Mouse (Mus musculus) thymus, adult 18-20 months (tissue): ENCODE results near the gene Dand5.

Experiments used
- DNase-seq, 2 experiments: peaks; one replicate each; pipeline ENCODE4 v3.0.0; 2022; ENCODE audit warnings: mixed read lengths in 2 of 2

Dand5 gene

GRCm38 (mm10) chr8:84822723-84823122, at the start of gene Dand5:
Gene Dand5 (minus strand): TSS chr8:84822823.
- no peak for DNase-seq

- peak; percentile 64 to 77 for DNase-seq
Observed at GRCm38 (mm10) chr8:84871376-84872308, 49.0 kb upstream of the Dand5 start, which contains the start of gene Syce2. Gene Syce2 (plus strand): TSS chr8:84872111.

GRCm38 (mm10) chr8:84856864-84857441, 34.3 kb upstream of the Dand5 start, which contains the start of gene Farsa:
Gene Farsa (plus strand): TSS chr8:84856989.
- peak; percentile 79 to 86 for DNase-seq

- no peak for DNase-seq
Observed at GRCm38 (mm10) chr8:84856434-84856833, 33.8 kb upstream of the Dand5 start.

GRCm38 (mm10) chr8:84847684-84848435, 25.2 kb upstream of the Dand5 start:
- peak in 1 of 2 experiments; percentile 41 for DNase-seq

- DNase-seq, result peak; percentile 99 to 100
Observed at GRCm38 (mm10) chr8:84846722-84847572, 24.3 kb upstream of the Dand5 start, which contains the start of gene Calr. Gene Calr (minus strand): TSS chr8:84846934.

GRCm38 (mm10) chr8:84846094-84846721, 23.6 kb upstream of the Dand5 start:
- DNase-seq, result no peak

GRCm38 (mm10) chr8:84845355-84846093, 22.9 kb upstream of the Dand5 start:
- no peak for DNase-seq

- no peak for DNase-seq
Observed at GRCm38 (mm10) chr8:84844397-84845070, 21.9 kb upstream of the Dand5 start.

GRCm38 (mm10) chr8:84841514-84841913, 18.9 kb upstream of the Dand5 start:
- no peak for DNase-seq

GRCm38 (mm10) chr8:84840248-84840999, 17.8 kb upstream of the Dand5 start, which contains the start of gene Rad23a:
Gene Rad23a (minus strand): TSS chr8:84840665.
- peak; percentile 83 to 86 for DNase-seq

GRCm38 (mm10) chr8:84839875-84840247, 17.2 kb upstream of the Dand5 start:
- no peak for DNase-seq

- DNase-seq, result no peak
Observed at GRCm38 (mm10) chr8:84839411-84839810, 16.8 kb upstream of the Dand5 start.

GRCm38 (mm10) chr8:84838513-84838912, 15.9 kb upstream of the Dand5 start:
- DNase-seq, result no peak

- DNase-seq, result no peak
Observed at GRCm38 (mm10) chr8:84837912-84838470, 15.4 kb upstream of the Dand5 start.

- no peak for DNase-seq
Observed at GRCm38 (mm10) chr8:84837149-84837911, 14.7 kb upstream of the Dand5 start.

- no peak for DNase-seq
Observed at GRCm38 (mm10) chr8:84834866-84835855, 12.5 kb upstream of the Dand5 start.
